Mouse (Mus musculus): ENCODE data around the gene Tmem167b. TPM values are rescaled to one million over a fixed set of nuclear protein-coding genes. Genes with fewer than 3 reads are reported as not detected.

Gene Tmem167b
- polyA plus RNA-seq, 1 experiment from 2014 or later = 34.9 TPM

DNA sequence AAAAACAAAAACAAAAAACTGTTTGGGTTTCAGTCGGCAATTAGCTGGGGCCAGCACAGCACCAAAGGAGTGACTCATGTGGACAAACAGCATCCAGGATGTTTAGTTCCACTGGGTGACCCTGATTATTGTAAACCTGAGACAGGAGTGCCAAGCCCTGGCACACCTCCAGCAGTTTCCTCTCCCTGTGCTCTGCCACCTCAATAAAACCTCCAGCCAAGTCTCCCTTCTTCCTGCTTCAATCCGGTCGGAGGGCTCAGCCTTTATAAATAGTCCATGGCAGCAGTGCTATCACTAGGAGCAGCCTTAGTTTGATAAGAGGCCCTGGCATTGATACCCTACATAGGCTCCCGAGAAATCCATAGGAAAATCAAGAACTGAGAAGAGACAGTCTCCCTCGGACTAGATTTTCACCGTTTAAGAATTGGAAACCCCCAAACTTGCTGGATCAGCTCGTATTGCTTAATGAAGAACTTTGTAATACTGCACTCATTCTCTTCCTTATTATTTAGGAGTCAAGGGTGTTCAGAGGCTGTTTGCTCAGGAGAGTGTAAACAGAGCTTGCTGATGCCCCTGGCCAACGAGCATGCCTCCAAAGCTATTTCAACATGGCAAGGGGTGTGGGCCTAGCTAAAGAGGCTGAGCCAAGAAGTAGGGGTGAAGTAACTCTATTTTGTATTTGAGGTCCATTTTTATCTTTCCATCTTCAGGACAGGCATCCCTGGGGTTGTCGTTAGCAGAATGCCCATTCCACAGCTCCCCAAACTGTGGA lies 29.0 kb downstream of the Tmem167b start:
- no peak for DNase-seq (ENCODE audit: low spot score)
- WGBS = 78% methylated on average over 9 of the region's 9 CpGs
- Histone ChIP-seq H3K4me1 (peaks cover 11% of the 10 kb centered on the region), H3K9me3 (replicated peaks) (no peaks in the 10 kb centered on the region), H3K36me3 (no peaks in the 10 kb centered on the region), H3K27me3 (ENCODE audit: low read depth, poor library complexity, severe bottlenecking) (peaks cover 44% of the 10 kb centered on the region), H3K27ac (no peak overlapping the region), H3K4me3 (no peak overlapping the region)

DNA sequence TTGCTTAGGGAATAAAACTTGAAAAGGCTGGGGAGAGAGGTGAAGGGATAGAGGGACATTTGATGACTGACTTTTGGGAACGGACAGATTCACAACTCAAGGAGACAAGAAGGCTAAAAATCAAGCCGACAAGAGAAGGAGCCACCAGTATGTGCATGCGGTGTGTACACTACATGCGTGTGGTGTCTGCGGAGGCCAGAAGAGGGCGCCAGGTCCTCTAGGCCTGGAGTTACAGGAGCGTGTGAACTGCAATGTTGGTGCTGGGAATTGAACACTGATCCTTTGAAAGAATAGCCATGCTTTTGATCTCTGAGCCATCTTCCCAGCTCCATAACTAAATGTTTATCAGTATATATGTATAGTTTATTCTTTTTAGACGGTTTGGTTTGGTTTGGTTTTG lies 33.8 kb downstream of the Tmem167b start:
- H3K4me3 ChIP-seq = no peak overlapping the region
- DNase-seq (ENCODE audit: low spot score) = no peak
- WGBS = 94% methylated on average over 8 of the region's 8 CpGs
- no peaks in the 10 kb centered on the region for H3K9me3 ChIP-seq (replicated peaks)
- H3K27ac ChIP-seq = no peak overlapping the region
- no peaks in the 10 kb centered on the region for H3K36me3 ChIP-seq
- H3K4me1 ChIP-seq = no peaks in the 10 kb centered on the region
- H3K27me3 ChIP-seq (ENCODE audit: low read depth, poor library complexity, severe bottlenecking) = peaks cover 3% of the 10 kb centered on the region; the same call in 1 of the 2 replicates

DNA sequence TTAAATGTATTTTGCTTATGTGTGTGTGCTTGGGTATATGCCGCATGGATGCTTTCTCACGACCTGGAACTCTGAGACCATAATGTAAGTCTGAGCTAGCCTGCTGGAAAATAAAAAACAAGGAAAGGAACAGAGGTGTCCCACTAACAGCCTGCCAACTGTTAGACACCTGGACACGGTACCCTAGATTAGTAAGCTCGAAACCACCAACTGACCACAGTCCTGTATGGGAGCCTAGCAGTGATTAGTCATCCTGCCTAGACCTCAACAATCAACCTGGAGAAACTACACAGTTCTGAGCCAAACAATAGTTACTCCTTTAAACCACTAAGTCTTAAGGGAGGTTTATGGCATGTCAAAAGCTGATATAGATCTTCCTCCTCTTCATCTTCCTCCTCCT lies 38.9 kb downstream of the Tmem167b start:
- Histone ChIP-seq H3K4me1 (no peaks in the 10 kb centered on the region), H3K27me3 (ENCODE audit: low read depth, poor library complexity, severe bottlenecking) (no peaks in the 10 kb centered on the region), H3K27ac (no peak overlapping the region), H3K9me3 (replicated peaks) (no peaks in the 10 kb centered on the region), H3K4me3 (no peak overlapping the region), H3K36me3 (no peaks in the 10 kb centered on the region)
- WGBS = 88% methylated on average over 4 of the region's 4 CpGs
- no peak for DNase-seq (ENCODE audit: low spot score)

DNA sequence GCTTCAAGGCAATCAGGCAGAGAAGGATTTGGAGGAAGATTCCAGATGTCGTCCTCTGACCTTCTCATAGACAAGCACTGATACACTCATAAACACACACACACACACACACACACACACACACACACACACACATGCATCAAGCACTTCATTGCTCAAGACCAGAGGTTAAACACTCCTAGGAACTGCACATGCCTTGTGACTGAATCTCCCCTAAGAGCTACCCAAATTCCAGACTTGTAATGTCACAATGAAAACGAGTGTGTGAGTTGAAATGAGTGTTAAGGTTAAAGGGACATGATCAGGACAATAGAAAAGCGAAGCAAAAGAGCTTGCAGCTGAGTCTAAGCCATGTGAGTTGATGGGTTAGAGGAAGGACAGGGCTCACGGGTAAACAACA lies 44.0 kb downstream of the Tmem167b start:
- Histone ChIP-seq H3K27me3 (ENCODE audit: low read depth, poor library complexity, severe bottlenecking) (no peaks in the 10 kb centered on the region), H3K4me3 (no peak overlapping the region), H3K36me3 (no peaks in the 10 kb centered on the region), H3K27ac (no peak overlapping the region), H3K4me1 (no peaks in the 10 kb centered on the region), H3K9me3 (replicated peaks) (no peaks in the 10 kb centered on the region)
- no peak for DNase-seq (ENCODE audit: low spot score)
- whole genome bisulfite sequencing = 75% methylated on average over 4 of the region's 4 CpGs

DNA sequence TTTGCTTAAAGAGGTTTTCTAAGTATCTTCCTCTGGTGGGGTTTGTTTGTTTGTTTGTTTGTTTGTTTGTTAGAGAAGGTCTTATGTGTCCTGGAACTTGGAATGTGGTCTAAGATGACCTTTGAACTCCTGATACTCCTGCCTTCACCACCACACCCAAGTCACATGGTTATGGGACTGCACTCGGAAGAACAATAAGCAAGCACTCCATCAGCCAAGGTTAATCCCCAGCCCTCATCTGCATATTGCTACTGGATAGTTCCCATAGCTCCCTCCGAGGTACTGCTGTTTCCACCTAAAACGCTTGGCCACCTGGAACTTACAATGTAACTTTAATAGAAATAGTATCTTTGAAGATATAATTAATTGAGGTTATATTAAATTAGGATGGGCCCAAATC lies 48.8 kb downstream of the Tmem167b start:
- DNase-seq (ENCODE audit: low spot score) = no peak
- no peak overlapping the region for H3K4me3 ChIP-seq
- H3K36me3 ChIP-seq = no peaks in the 10 kb centered on the region
- no peak overlapping the region for H3K27ac ChIP-seq
- WGBS = 74% methylated on average over 3 of the region's 3 CpGs
- H3K4me1 ChIP-seq = peaks cover 30% of the 10 kb centered on the region
- H3K9me3 ChIP-seq (replicated peaks) = no peaks in the 10 kb centered on the region
- H3K27me3 ChIP-seq (ENCODE audit: low read depth, poor library complexity, severe bottlenecking) = no peaks in the 10 kb centered on the region

DNA sequence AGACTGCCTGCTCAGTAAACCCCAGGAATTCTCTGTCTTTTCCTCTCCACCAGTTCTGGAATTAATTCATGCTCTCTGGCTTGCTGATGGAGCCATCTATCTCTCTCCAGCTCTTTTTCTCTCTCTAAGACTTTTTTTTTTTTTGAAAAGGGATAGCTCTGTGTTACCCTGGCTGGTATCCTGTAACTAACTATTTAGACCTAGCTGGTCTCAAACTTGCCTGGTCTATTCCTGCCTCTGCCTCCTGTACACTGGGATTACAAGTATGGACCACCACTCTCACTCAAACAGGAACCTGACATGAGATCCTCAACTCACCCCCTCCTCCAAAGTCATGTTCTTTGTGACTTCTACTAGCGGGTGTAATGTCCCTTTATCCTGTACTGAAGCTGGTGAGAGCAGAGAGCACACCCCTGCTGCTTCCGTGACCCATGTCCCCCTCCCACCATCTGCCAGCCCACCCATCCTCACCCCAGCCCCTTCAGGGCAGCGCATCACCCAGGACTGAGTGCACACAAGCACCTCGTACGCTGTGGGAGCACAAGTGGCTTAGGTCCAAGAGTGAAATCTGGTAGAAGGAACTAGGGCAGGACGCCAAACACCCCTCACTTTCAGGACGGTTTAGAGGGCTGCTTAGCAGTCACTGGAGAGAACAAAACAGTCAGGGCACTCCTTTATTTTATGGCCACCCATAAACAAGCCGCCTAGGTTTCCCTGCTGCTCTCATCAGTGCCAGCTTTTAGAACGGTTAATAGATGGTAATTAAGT lies 51.4 kb downstream of the Tmem167b start:
- Histone ChIP-seq H3K36me3 (no peaks in the 10 kb centered on the region), H3K27me3 (ENCODE audit: low read depth, poor library complexity, severe bottlenecking) (no peaks in the 10 kb centered on the region), H3K4me3 (peak overlapping the region; percentile 9; the same call in 1 of the 2 replicates), H3K9me3 (replicated peaks) (no peaks in the 10 kb centered on the region), H3K4me1 (peaks cover 37% of the 10 kb centered on the region), H3K27ac (peak overlapping the region; percentile 79)
- 20% methylated on average over 9 of the region's 9 CpGs for WGBS
- DNase-seq (ENCODE audit: low spot score) = no peak

DNA sequence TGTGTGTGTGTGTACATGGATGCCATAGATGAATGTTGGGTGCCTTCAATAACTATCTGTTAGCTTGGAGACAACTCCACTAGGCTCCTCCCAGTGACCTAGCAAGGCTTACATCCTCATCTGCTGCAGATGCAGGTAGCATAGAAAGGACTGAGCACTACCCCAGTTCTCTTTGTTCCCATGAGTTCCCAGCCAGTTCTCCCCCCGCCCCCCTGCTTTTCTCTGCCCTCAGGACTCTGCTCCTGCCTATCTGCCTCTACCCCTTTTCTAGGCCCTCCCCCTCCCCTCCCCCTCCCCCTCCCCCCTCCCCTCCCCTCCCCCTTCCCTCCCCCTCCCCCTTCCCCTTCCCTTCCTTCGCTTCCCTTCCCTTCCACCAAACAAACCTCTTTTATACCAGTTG lies 52.1 kb downstream of the Tmem167b start:
- DNase-seq (ENCODE audit: low spot score) = no peak
- H3K27ac ChIP-seq = peak overlapping the region; percentile 39

DNA sequence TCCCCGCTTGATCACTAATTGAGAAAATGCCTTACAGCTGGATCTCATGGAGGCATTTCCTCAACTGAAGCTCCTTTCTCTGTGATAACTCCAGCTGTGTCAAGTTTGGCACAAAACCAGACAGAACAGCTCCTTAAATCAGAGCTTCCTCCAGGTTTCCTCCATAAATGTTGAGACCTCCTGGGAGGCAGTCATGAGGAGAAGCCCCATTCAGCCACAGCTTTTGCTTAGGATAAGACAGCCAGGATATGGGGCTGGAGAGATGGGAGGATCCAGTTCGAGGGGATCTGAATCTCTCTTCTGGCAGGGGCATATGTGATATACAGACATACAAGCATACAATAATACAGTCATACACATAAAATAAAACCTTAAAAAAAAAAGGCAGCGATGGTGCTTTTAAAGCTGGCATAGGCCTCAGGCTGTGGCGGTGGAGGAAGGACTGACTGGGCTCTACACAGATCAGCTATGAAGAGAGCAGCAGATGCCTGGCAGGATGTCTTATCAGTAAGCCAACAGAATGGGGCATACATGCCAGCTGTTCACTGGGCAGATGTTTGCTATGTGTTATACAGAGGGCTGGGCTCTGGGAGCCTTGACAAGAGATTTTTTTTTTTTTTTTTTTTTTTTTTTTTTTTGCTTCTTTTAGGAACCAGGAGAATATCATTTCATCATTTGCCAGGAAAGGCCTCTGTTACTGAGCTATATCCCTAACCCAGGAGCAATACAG lies 53.4 kb downstream of the Tmem167b start:
- 69% methylated on average over 4 of the region's 4 CpGs for WGBS
- DNase-seq (ENCODE audit: low spot score) = no peak
- Histone ChIP-seq H3K27me3 (ENCODE audit: low read depth, poor library complexity, severe bottlenecking) (no peaks in the 10 kb centered on the region), H3K4me3 (no peak overlapping the region), H3K4me1 (peaks cover 37% of the 10 kb centered on the region), H3K27ac (no peak overlapping the region; the same call in 1 of the 2 replicates), H3K36me3 (no peaks in the 10 kb centered on the region), H3K9me3 (replicated peaks) (no peaks in the 10 kb centered on the region)

More for the DNA sequence above, 52.1 kb downstream of the Tmem167b start:
- no peak overlapping the region for H3K4me3 ChIP-seq
- H3K4me1 ChIP-seq = peaks cover 37% of the 10 kb centered on the region
- H3K27me3 ChIP-seq (ENCODE audit: low read depth, poor library complexity, severe bottlenecking) = no peaks in the 10 kb centered on the region
- H3K9me3 ChIP-seq (replicated peaks) = no peaks in the 10 kb centered on the region
- 59% methylated on average over 2 of the region's 2 CpGs for WGBS
- H3K36me3 ChIP-seq = no peaks in the 10 kb centered on the region

Small RNA genes lying within 50 kb of the gene (microRNA-seq; reads per million reads assigned to microRNA genes)
- gene Gm22860 = not detected

Other genes starting within 250 kb of the Tmem167b start
- 0.15 TPM in 1 of 2 replicates, not detected in the other for gene Mybphl, start 197.6 kb downstream of the Tmem167b start, polyA plus RNA-seq (2016; fragmentation: Nextera tagmentation; extraction: Ambion mirVana)
- 96.6 and 100 TPM in 2 replicates for gene Psrc1, start 178.6 kb downstream of the Tmem167b start, polyA plus RNA-seq (2016; fragmentation: Nextera tagmentation; extraction: Ambion mirVana)
- 4.0 and 4.4 TPM in 2 replicates for gene Celsr2, start 146.9 kb downstream of the Tmem167b start, polyA plus RNA-seq (2016; fragmentation: Nextera tagmentation; extraction: Ambion mirVana)
- 117 and 125 TPM in 2 replicates for gene Sars, start 117.3 kb downstream of the Tmem167b start, polyA plus RNA-seq (2016; fragmentation: Nextera tagmentation; extraction: Ambion mirVana)
- 0.20 TPM in 1 of 2 replicates, not detected in the other for gene 1700013F07Rik, start 28.3 kb downstream of the Tmem167b start, polyA plus RNA-seq (2016; fragmentation: Nextera tagmentation; extraction: Ambion mirVana)
- gene 5330417C22Rik, start 25.9 kb downstream of the Tmem167b start, polyA plus RNA-seq (2016; fragmentation: Nextera tagmentation; extraction: Ambion mirVana) = 0.28 and 0.40 TPM in 2 replicates
- 47.3 and 53.2 TPM in 2 replicates for gene Taf13, start 9.2 kb upstream of the Tmem167b start, polyA plus RNA-seq (2016; fragmentation: Nextera tagmentation; extraction: Ambion mirVana)
- 6.1 and 7.3 TPM in 2 replicates for gene Wdr47, start 28.8 kb upstream of the Tmem167b start, polyA plus RNA-seq (2016; fragmentation: Nextera tagmentation; extraction: Ambion mirVana)
- 51.8 and 61.3 TPM in 2 replicates for gene Clcc1, start 91.4 kb upstream of the Tmem167b start, polyA plus RNA-seq (2016; fragmentation: Nextera tagmentation; extraction: Ambion mirVana)
- gene Gpsm2, start 159.8 kb upstream of the Tmem167b start, polyA plus RNA-seq (2016; fragmentation: Nextera tagmentation; extraction: Ambion mirVana) = 73.9 and 85.3 TPM in 2 replicates
- gene Aknad1, start 177.2 kb upstream of the Tmem167b start, polyA plus RNA-seq (2016; fragmentation: Nextera tagmentation; extraction: Ambion mirVana) = 0.10 TPM in 1 of 2 replicates, not detected in the other

Data from limb, embryonic 10.5 days (tissue).